Mouse (Mus musculus) heart, embryonic 14.5 days (tissue): ENCODE results near the gene Pi4k2b. TPM values are rescaled to one million over a fixed set of nuclear protein-coding genes. Genes with fewer than 3 reads are reported as not detected.

ENCODE experiments used
- ATAC-seq: fragments of 200-750 bp; cut with Nextera tagmentation; 2 replicates; pipeline ENCODE4 v1.8.0; 2017; ENCODE audit warnings: low read depth, moderate TSS enrichment; ENCODE audit not compliant: insufficient number of reproducible peaks, insufficient read depth, low FRiP score
- H3K27ac ChIP-seq, 2 experiments: fragments of 200-500 bp in 1 of 2; fragments of 300-500 bp in 1 of 2; sonication (generic) in 1 of 2; replicated peaks in 1 of 2; 2 replicates each; pipeline ENCODE4 v1.5.1; 2012 to 2014; ENCODE audit warnings: low read depth in 2 of 2, low read length in 2 of 2, control low read depth in 1 of 2, mild to moderate bottlenecking in 1 of 2, mixed read lengths in 1 of 2; ENCODE audit not compliant: control insufficient read depth in 1 of 2, insufficient read depth in 1 of 2
- H3K27me3 ChIP-seq: fragments of 300-500 bp; sonication (generic); 2 replicates; pipeline ENCODE4 v1.6.1; 2014; ENCODE audit warnings: mild to moderate bottlenecking, low read length, control low read depth; ENCODE audit not compliant: control insufficient read depth, insufficient read depth
- H3K36me3 ChIP-seq: fragments of 300-500 bp; sonication (generic); 2 replicates; pipeline ENCODE4 v1.6.1; 2014; ENCODE audit warnings: mild to moderate bottlenecking, control low read depth, low read length, mixed read lengths; ENCODE audit not compliant: control insufficient read depth, insufficient read depth
- H3K4me1 ChIP-seq, 2 experiments: fragments of 200-500 bp in 1 of 2; fragments of 300-500 bp in 1 of 2; sonication (generic) in 1 of 2; 2 replicates each; pipeline ENCODE4 v1.6.1; 2012 to 2014; ENCODE audit warnings: low read length in 2 of 2, control low read depth in 1 of 2, mixed read lengths in 1 of 2; ENCODE audit not compliant: control insufficient read depth in 2 of 2, insufficient read depth in 2 of 2
- H3K4me2 ChIP-seq: fragments of 300-500 bp; sonication (generic); 2 replicates; pipeline ENCODE4 v1.6.1; 2014; ENCODE audit warnings: mild to moderate bottlenecking, low read length
- H3K4me3 ChIP-seq, 2 experiments: fragments of 200-500 bp in 1 of 2; fragments of 300-500 bp in 1 of 2; sonication (generic) in 1 of 2; 2 replicates each; pipeline ENCODE4 v1.5.1; 2012 to 2014; ENCODE audit warnings: low read length in 2 of 2, mild to moderate bottlenecking in 2 of 2, control low read depth in 1 of 2, low read depth in 1 of 2, moderate library complexity in 1 of 2; ENCODE audit not compliant: control insufficient read depth in 1 of 2, insufficient read depth in 1 of 2
- H3K9ac ChIP-seq: fragments of 300-500 bp; sonication (generic); 2 replicates; pipeline ENCODE4 v1.6.1; 2014; ENCODE audit warnings: mild to moderate bottlenecking, low read length
- H3K9me3 ChIP-seq: fragments of 300-500 bp; sonication (generic); 2 replicates; pipeline ENCODE4 v1.6.1; 2016; ENCODE audit warnings: low read length, control low read depth; ENCODE audit not compliant: control insufficient read depth
- WGBS: fragments of 180-500 bp; shearing (Covaris S2); extraction: QIAGEN DNeasy Blood & Tissue Kit; methylation state at CpG from one replicate; pipeline ENCODE4 v1.1.7; 2014; 5-methylcytosine and 5-hydroxymethylcytosine counted together
- polyA plus RNA-seq: library from polyadenylated mRNA; unstranded; fragments of >200 nt; fragmentation: Nextera tagmentation; extraction: Ambion mirVana; gene quantifications from 2 replicates; pipeline ENCODE4 v1.2.1, GENCODE M21; 2014

Gene Pi4k2b
- polyA plus RNA-seq, 1 experiment from 2014 or later: 9.5 TPM

DNA sequence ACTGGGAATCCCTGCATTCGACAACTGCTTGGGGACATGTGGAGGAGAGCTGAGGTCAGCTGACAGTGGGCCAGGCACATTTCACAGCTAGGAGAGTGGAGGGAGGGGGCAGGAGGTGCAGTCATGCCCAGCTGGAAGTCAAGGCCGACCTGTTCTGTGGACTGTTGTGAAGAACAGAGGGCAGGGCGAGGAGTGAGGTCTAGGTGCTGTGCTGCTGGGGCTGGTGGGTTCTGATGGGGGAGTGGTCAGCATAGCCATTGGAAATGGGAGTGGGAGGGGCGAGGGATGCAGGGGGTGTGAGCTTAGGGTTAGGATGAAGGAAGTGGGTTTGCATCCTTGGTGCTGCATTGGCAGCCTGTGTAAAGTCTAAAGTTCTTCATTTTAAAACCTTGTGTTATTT lies 64.4 kb downstream of the Pi4k2b start:
- 59% methylated on average over 4 of the region's 4 CpGs for WGBS
- no peak overlapping the region for H3K4me2 ChIP-seq
- H3K4me1 ChIP-seq: peaks cover 3 to 4% of the 10 kb centered on the region in 2 experiments; a peak in 2 of 4 replicates
- H3K27ac ChIP-seq: no peak overlapping the region
- no peak for ATAC-seq
- no peaks in the 10 kb centered on the region for H3K27me3 ChIP-seq
- H3K9me3 ChIP-seq: no peaks in the 10 kb centered on the region
- H3K4me3 ChIP-seq: no peak overlapping the region
- no peak overlapping the region for H3K9ac ChIP-seq
- H3K36me3 ChIP-seq: peaks cover 47% of the 10 kb centered on the region

GRCm38 (mm10) chr5:52806349-52806748 lies 65.0 kb downstream of the Pi4k2b start:
- Histone ChIP-seq H3K4me1 (peaks cover 3 to 4% of the 10 kb centered on the region in 2 experiments; a peak in 2 of 4 replicates), H3K27ac (no peak overlapping the region), H3K4me3 (no peak overlapping the region), H3K4me2 (no peak overlapping the region), H3K9ac (no peak overlapping the region), H3K36me3 (peaks cover 47% of the 10 kb centered on the region), H3K27me3 (no peaks in the 10 kb centered on the region), H3K9me3 (no peaks in the 10 kb centered on the region)
- ATAC-seq: no peak
- WGBS: 41% methylated on average over 8 of the region's 8 CpGs

GRCm38 (mm10) chr5:52807030-52807429 lies 65.7 kb downstream of the Pi4k2b start:
- WGBS: 68% methylated on average over 7 of the region's 7 CpGs
- Histone ChIP-seq H3K9me3 (no peaks in the 10 kb centered on the region), H3K36me3 (peaks cover 47% of the 10 kb centered on the region), H3K9ac (no peak overlapping the region), H3K27me3 (no peaks in the 10 kb centered on the region), H3K4me2 (no peak overlapping the region), H3K4me3 (no peak overlapping the region), H3K4me1 (peaks cover 3 to 4% of the 10 kb centered on the region in 2 experiments; a peak in 2 of 4 replicates), H3K27ac (no peak overlapping the region)
- no peak for ATAC-seq

- WGBS: 92% methylated on average over 6 of the region's 6 CpGs
- peaks cover 61% of the 10 kb centered on the region for H3K36me3 ChIP-seq
Measured at GRCm38 (mm10) chr5:52810446-52810845, 69.1 kb downstream of the Pi4k2b start.

GRCm38 (mm10) chr5:52811056-52811455 lies 69.7 kb downstream of the Pi4k2b start:
- Histone ChIP-seq H3K4me3 (no peak overlapping the region), H3K27me3 (no peaks in the 10 kb centered on the region), H3K9ac (no peak overlapping the region), H3K9me3 (no peaks in the 10 kb centered on the region), H3K27ac (no peak overlapping the region), H3K4me2 (no peak overlapping the region), H3K4me1 (peaks cover 3 to 4% of the 10 kb centered on the region in 2 experiments; a peak in 2 of 4 replicates), H3K36me3 (peaks cover 67% of the 10 kb centered on the region)
- ATAC-seq: no peak
- 92% methylated on average over 14 of the region's 14 CpGs for WGBS

More at GRCm38 (mm10) chr5:52810446-52810845, 69.1 kb downstream of the Pi4k2b start:
- no peak overlapping the region for H3K9ac ChIP-seq
- ATAC-seq: no peak
- no peaks in the 10 kb centered on the region for H3K27me3 ChIP-seq
- no peak overlapping the region for H3K4me3 ChIP-seq
- H3K27ac ChIP-seq: no peak overlapping the region
- H3K9me3 ChIP-seq: no peaks in the 10 kb centered on the region
- peaks cover 3 to 4% of the 10 kb centered on the region in 2 experiments; a peak in 2 of 4 replicates for H3K4me1 ChIP-seq
- no peak overlapping the region for H3K4me2 ChIP-seq

DNA sequence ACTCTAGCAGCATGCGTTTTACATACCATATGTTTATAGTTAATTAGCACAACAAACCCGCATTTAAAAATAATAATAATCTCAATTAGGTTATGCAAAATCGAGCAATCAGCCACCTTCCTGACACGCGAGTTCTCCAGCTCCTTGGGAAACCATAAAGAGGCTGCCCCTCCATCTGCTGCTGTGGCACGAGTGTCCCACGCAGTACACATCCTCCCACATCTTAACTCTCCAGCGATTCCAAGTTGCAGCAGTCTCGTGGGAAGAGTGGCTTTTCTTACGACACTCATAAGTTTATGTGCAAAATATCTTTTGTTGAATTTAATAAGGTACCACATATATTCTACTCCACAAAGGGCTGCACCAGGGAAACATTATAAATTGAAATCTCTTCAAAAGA lies 71.1 kb downstream of the Pi4k2b start:
- peaks cover 76% of the 10 kb centered on the region for H3K36me3 ChIP-seq
- ATAC-seq: no peak
- WGBS: 94% methylated on average over 10 of the region's 10 CpGs

GRCm38 (mm10) chr5:52813312-52813711 lies 71.9 kb downstream of the Pi4k2b start:
- Histone ChIP-seq H3K4me1 (no peaks in the 10 kb centered on the region), H3K9ac (no peak overlapping the region), H3K27me3 (no peaks in the 10 kb centered on the region), H3K27ac (no peak overlapping the region), H3K9me3 (no peaks in the 10 kb centered on the region), H3K4me3 (no peak overlapping the region), H3K4me2 (no peak overlapping the region), H3K36me3 (peaks cover 69% of the 10 kb centered on the region)
- WGBS: 83% methylated on average over 7 of the region's 7 CpGs
- no peak for ATAC-seq

More for the DNA sequence above, 71.1 kb downstream of the Pi4k2b start:
- H3K27me3 ChIP-seq: no peaks in the 10 kb centered on the region
- no peak overlapping the region for H3K27ac ChIP-seq
- H3K4me3 ChIP-seq: no peak overlapping the region
- no peak overlapping the region for H3K9ac ChIP-seq
- H3K9me3 ChIP-seq: no peaks in the 10 kb centered on the region
- H3K4me2 ChIP-seq: no peak overlapping the region
- H3K4me1 ChIP-seq: no peaks in the 10 kb centered on the region

DNA sequence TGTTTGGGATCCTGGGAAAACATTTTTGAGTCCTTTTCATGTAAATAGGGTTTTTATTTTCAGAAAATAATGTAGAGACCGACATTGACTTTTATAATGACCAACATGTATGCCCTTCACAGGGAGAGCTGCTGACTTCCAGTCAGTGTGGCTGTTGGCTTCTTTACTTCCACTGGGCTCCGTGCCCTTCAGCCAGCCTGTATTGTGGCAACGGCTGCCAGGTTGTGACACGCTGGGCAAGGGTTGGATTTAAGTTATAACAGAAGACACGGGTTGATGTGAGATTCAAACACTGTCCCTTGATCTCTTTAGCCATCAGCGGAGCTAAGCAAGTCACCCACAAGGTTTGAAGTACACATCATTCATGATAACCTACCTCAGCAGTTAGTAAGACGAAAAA lies 77.3 kb downstream of the Pi4k2b start:
- H3K4me1 ChIP-seq: no peaks in the 10 kb centered on the region
- H3K4me2 ChIP-seq: no peak overlapping the region
- H3K4me3 ChIP-seq: no peak overlapping the region
- peaks cover 64% of the 10 kb centered on the region for H3K36me3 ChIP-seq
- no peak for ATAC-seq
- no peaks in the 10 kb centered on the region for H3K27me3 ChIP-seq
- no peak overlapping the region for H3K9ac ChIP-seq
- no peaks in the 10 kb centered on the region for H3K9me3 ChIP-seq
- no peak overlapping the region for H3K27ac ChIP-seq
- WGBS: 91% methylated on average over 7 of the region's 7 CpGs
